Mouse (Mus musculus): ENCODE data around the gene Mrpl58. TPM values are rescaled to one million over a fixed set of nuclear protein-coding genes. Genes with fewer than 3 reads are reported as not detected.
A peak's percentile ranks its signal among the peaks of the same experiment; 100 is the strongest.

The Mrpl58 gene
- total RNA-seq (2014; rRNA removed) (82.1 and 86.1 TPM in 2 replicates), polyA plus RNA-seq (2015; fragmentation: Nextera tagmentation; extraction: Ambion mirVana) (201 and 203 TPM in 2 replicates)

DNA sequence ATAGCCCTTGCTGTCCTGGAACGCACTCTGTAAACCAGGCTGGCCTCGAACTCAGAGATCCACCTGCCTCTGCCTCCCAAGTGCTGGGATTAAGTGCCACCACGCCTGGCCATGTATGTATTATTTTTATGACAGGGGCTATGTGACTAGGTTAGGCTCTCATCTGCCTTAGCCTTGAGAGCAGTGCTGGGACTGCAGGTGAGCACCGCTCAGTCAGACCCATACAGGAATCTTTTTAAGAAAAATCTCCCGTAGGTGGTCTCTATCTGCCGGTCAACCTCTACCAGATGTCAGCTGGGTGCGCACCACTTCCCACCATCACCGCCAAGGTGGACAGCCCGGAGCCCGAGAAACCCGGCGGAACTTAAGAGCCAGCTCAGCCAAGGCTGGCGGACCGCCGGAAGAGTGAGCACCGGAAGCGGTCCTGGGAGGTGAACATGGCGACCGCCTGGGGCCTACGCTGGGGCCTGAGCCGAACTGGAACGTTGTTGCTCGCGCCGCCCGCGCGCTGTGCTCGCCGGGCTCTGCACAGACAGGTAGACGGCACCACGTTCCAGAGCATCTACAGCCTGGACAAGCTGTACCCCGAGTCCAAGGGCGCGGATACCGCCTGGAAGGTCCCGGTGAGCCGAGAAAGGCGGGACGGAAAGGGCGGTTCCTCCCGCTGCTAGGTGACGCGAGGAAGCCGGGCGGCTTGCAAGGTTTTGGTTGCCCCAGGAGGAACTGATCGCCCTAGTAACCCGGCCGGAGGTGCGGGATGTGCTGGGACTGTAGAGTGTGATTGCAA, at the start of gene Mrpl58:
Mrpl58 (plus strand) TSS at position 415 of the 787 bp plus-strand sequence.
- Histone ChIP-seq H3K9ac (peak within 1 kb of the TSS; percentile 95), H3K4me1 (ENCODE audit: insufficient read depth) (peaks cover 16% of the 10 kb centered on the region), H3K27me3 (ENCODE audit: insufficient read depth, low read length) (no peaks in the 10 kb centered on the region), H3K9me3 (ENCODE audit: low read length) (no peaks in the 10 kb centered on the region), H3K4me2 (ENCODE audit: low read depth) (peak within 1 kb of the TSS; percentile 46), H3K4me3 (ENCODE audit: low read depth, low read length) (peak within 1 kb of the TSS; percentile 75), H3K27ac (ENCODE audit: low read depth, low read length) (peak within 1 kb of the TSS; percentile 89), H3K36me3 (ENCODE audit: insufficient read depth) (peaks cover 11% of the 10 kb centered on the region; the same call in 1 of the 2 replicates)
- DNase-seq, result peak; percentile 90
- 5% methylated on average over 50 of the region's 50 CpGs for WGBS
- ATAC-seq, result peak; percentile 94
- no peak for TF ChIP-seq CTCF (IDR thresholded peaks at IDR 0.05; ENCODE audit: low read depth)

DNA sequence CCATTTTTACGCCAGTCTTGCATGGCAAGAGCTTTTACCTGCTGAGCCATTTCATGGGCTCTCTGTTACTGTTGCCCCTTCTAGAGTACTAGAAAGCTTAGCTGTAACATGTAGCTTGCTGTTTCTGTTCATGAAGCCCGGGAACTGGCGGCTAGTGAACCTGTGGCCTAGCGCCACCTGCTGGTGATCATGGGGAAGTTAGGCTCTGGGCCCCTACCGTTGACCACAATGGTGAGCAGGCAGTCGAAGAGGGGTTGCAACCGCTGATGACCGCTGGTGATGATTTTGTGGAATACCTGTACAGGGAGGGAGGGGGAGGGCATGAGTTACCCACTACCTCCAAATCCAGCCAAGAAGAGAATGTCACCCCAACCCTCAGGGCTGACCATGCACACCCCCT, 49.4 kb upstream of the Mrpl58 start:
- Histone ChIP-seq H3K27ac (ENCODE audit: low read depth, low read length) (no peak overlapping the region), H3K36me3 (ENCODE audit: insufficient read depth) (peaks cover 54% of the 10 kb centered on the region), H3K4me1 (ENCODE audit: insufficient read depth) (no peaks in the 10 kb centered on the region), H3K4me3 (ENCODE audit: low read depth, low read length) (no peak overlapping the region), H3K27me3 (ENCODE audit: insufficient read depth, low read length) (no peaks in the 10 kb centered on the region), H3K4me2 (ENCODE audit: low read depth) (no peak overlapping the region), H3K9me3 (ENCODE audit: low read length) (no peaks in the 10 kb centered on the region), H3K9ac (no peak overlapping the region)
- 13% methylated on average over 8 of the region's 8 CpGs for WGBS
- DNase-seq, result peak; percentile 88
- TF ChIP-seq CTCF (IDR thresholded peaks at IDR 0.05; ENCODE audit: low read depth), result peak; percentile 98
- peak; percentile 62; the same call in 1 of the 2 replicates for ATAC-seq

- no peak overlapping the region for H3K9ac ChIP-seq
- H3K36me3 ChIP-seq (ENCODE audit: insufficient read depth), result peaks cover 17% of the 10 kb centered on the region
- H3K4me1 ChIP-seq (ENCODE audit: insufficient read depth), result peaks cover 4% of the 10 kb centered on the region; the same call in 1 of the 2 replicates
- H3K27me3 ChIP-seq (ENCODE audit: insufficient read depth, low read length), result no peaks in the 10 kb centered on the region
- peak; percentile 76; the same call in 1 of the 2 replicates for ATAC-seq
- no peaks in the 10 kb centered on the region for H3K9me3 ChIP-seq (ENCODE audit: low read length)
- peak overlapping the region; percentile 42; the same call in 1 of the 2 replicates for H3K27ac ChIP-seq (ENCODE audit: low read depth, low read length)
- TF ChIP-seq CTCF (IDR thresholded peaks at IDR 0.05; ENCODE audit: low read depth), result peak; percentile 71
- H3K4me2 ChIP-seq (ENCODE audit: low read depth), result no peak overlapping the region
- peak; percentile 87 for DNase-seq
- H3K4me3 ChIP-seq (ENCODE audit: low read depth, low read length), result no peak overlapping the region
- WGBS, result 19% methylated on average over 5 of the region's 5 CpGs
Observed at GRCm38 (mm10) chr11:115358468-115358867, 45.1 kb upstream of the Mrpl58 start.

DNA sequence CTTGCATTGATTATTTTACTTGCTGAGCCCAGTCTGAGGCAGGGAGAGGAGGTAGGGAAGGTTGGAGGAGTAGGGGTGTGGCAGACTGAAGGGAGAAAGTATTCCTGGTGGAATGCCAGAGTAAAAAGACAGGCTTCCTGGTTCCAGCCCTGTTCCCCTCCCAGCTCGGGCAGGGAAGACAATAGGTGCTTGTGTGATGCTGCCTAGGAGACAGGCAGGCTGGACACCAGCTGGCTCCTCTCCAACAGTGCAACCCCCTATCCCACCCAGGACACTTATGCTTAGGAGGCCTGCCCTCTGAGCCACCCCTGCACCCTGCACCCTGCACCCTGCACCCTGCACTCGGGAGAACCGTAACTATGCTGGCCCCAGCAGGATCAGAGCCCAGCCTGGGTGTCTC, 44.3 kb upstream of the Mrpl58 start:
- Histone ChIP-seq H3K27me3 (ENCODE audit: insufficient read depth, low read length) (no peaks in the 10 kb centered on the region), H3K27ac (ENCODE audit: low read depth, low read length) (no peak overlapping the region), H3K36me3 (ENCODE audit: insufficient read depth) (peaks cover 13% of the 10 kb centered on the region), H3K4me3 (ENCODE audit: low read depth, low read length) (no peak overlapping the region), H3K9ac (no peak overlapping the region), H3K4me1 (ENCODE audit: insufficient read depth) (peaks cover 4% of the 10 kb centered on the region; the same call in 1 of the 2 replicates), H3K4me2 (ENCODE audit: low read depth) (no peak overlapping the region), H3K9me3 (ENCODE audit: low read length) (no peaks in the 10 kb centered on the region)
- ATAC-seq, result peak; percentile 38
- no peak for TF ChIP-seq CTCF (IDR thresholded peaks at IDR 0.05; ENCODE audit: low read depth)
- DNase-seq, result no peak
- 52% methylated on average over 3 of the region's 3 CpGs for WGBS

GRCm38 (mm10) chr11:115359726-115360125, 43.8 kb upstream of the Mrpl58 start:
- H3K36me3 ChIP-seq (ENCODE audit: insufficient read depth), result peaks cover 13% of the 10 kb centered on the region
- peak; percentile 30 for TF ChIP-seq CTCF (IDR thresholded peaks at IDR 0.05; ENCODE audit: low read depth)
- peaks cover 4% of the 10 kb centered on the region; the same call in 1 of the 2 replicates for H3K4me1 ChIP-seq (ENCODE audit: insufficient read depth)
- H3K27me3 ChIP-seq (ENCODE audit: insufficient read depth, low read length), result no peaks in the 10 kb centered on the region
- 0 out of 2 replicates have a peak overlapping the region, but pooled peaks have one; percentile 21 for H3K27ac ChIP-seq (ENCODE audit: low read depth, low read length)
- H3K4me3 ChIP-seq (ENCODE audit: low read depth, low read length), result no peak overlapping the region
- no peak overlapping the region for H3K4me2 ChIP-seq (ENCODE audit: low read depth)
- WGBS, result 61% methylated on average over 6 of the region's 6 CpGs
- no peak overlapping the region for H3K9ac ChIP-seq
- ATAC-seq (no peak), DNase-seq (no peak)
- H3K9me3 ChIP-seq (ENCODE audit: low read length), result no peaks in the 10 kb centered on the region

GRCm38 (mm10) chr11:115364136-115364535, 39.4 kb upstream of the Mrpl58 start:
- H3K9ac ChIP-seq, result no peak overlapping the region
- H3K4me2 ChIP-seq (ENCODE audit: low read depth), result no peak overlapping the region
- no peak overlapping the region for H3K27ac ChIP-seq (ENCODE audit: low read depth, low read length)
- TF ChIP-seq CTCF (IDR thresholded peaks at IDR 0.05; ENCODE audit: low read depth), result no peak
- H3K4me3 ChIP-seq (ENCODE audit: low read depth, low read length), result no peak overlapping the region
- ATAC-seq (no peak), DNase-seq (no peak)
- H3K9me3 ChIP-seq (ENCODE audit: low read length), result no peaks in the 10 kb centered on the region
- no peaks in the 10 kb centered on the region for H3K36me3 ChIP-seq (ENCODE audit: insufficient read depth)
- WGBS, result 88% methylated on average over 3 of the region's 3 CpGs
- H3K4me1 ChIP-seq (ENCODE audit: insufficient read depth), result peaks cover 4% of the 10 kb centered on the region; the same call in 1 of the 2 replicates
- H3K27me3 ChIP-seq (ENCODE audit: insufficient read depth, low read length), result no peaks in the 10 kb centered on the region
